Mouse (Mus musculus) bone marrow, adult 2 months (tissue): Measurements from ENCODE around the gene Dnajc25. TPM values are rescaled to one million over a fixed set of nuclear protein-coding genes. Genes with fewer than 3 reads are reported as not detected.

Experiments used
- H3K27ac ChIP-seq: fragments of 200-500 bp; 2 replicates; pipeline ENCODE4 v1.5.1; 2012; ENCODE audit warnings: low read depth, mild to moderate bottlenecking, control low read depth, inconsistent platforms, low read length; ENCODE audit not compliant: control insufficient read depth, poor library complexity, insufficient read depth
- H3K4me1 ChIP-seq: fragments of 200-500 bp; 2 replicates; pipeline ENCODE4 v1.6.1; 2011; ENCODE audit warnings: low read length; ENCODE audit not compliant: control insufficient read depth, insufficient read depth
- H3K4me3 ChIP-seq: fragments of 200-500 bp; replicated peaks from 2 replicates; pipeline ENCODE3; 2011; ENCODE audit warnings: mild to moderate bottlenecking, low read depth, low read length, control low read depth; ENCODE audit not compliant: control insufficient read depth
- CTCF ChIP-seq: fragments of 200-500 bp; IDR thresholded peaks from 2 replicates; pipeline ENCODE4 v1.5.1; 2011; ENCODE audit warnings: low read length, control low read depth; ENCODE audit not compliant: control insufficient read depth, insufficient read depth
- POLR2A ChIP-seq: fragments of 200-500 bp; IDR thresholded peaks from 2 replicates; pipeline ENCODE4 v1.6.1; 2011; ENCODE audit warnings: low read depth, mild to moderate bottlenecking, control low read depth, low read length, borderline replicate concordance; ENCODE audit not compliant: control insufficient read depth
- WGBS: fragments of 180-500 bp; shearing (Covaris S2); methylation state at CpG from one replicate; pipeline ENCODE4 v1.1.7; 2018; 5-methylcytosine and 5-hydroxymethylcytosine counted together
- polyA plus RNA-seq: library from polyadenylated mRNA; stranded (reverse); fragments of >200 nt; gene quantifications from 2 replicates; pipeline ENCODE4 v1.2.4, GENCODE M21; 2011; ENCODE audit warnings: low replicate concordance; ENCODE audit not compliant: missing spikeins, insufficient read depth, insufficient read length

The Dnajc25 gene
- polyA plus RNA-seq, 1 experiment, result 7.3 TPM

GRCm38 (mm10) chr4:58982806-58983205, 12.1 kb upstream of the Dnajc25 start:
- no peak for TF ChIP-seq CTCF
- TF ChIP-seq POLR2A, result no peak
- Histone ChIP-seq H3K4me3 (no peak overlapping the region), H3K4me1 (peaks cover 1% of the 10 kb centered on the region; the same call in 1 of the 2 replicates), H3K27ac (no peak overlapping the region)
- WGBS, result 84% methylated on average over 8 of the region's 8 CpGs

- H3K4me1 ChIP-seq, result peaks cover 3% of the 10 kb centered on the region
- TF ChIP-seq CTCF, result peak; percentile 79
- TF ChIP-seq POLR2A, result no peak
- WGBS, result 7% methylated on average over 7 of the region's 7 CpGs
Measured at GRCm38 (mm10) chr4:58985157-58985648, 9.7 kb upstream of the Dnajc25 start.

GRCm38 (mm10) chr4:58986540-58987190, 8.2 kb upstream of the Dnajc25 start, which contains the start of gene Ptgr1:
Gene Ptgr1, minus strand, starts transcription at chr4:58987119.
- 2% methylated on average over 28 of the region's 28 CpGs for WGBS
- Histone ChIP-seq H3K4me3 (peak within 1 kb of the TSS; percentile 86), H3K27ac (peak within 1 kb of the TSS; percentile 45; the same call in 1 of the 2 replicates), H3K4me1 (peaks cover 3% of the 10 kb centered on the region)
- no peak for TF ChIP-seq POLR2A
- peak; percentile 1; the same call in 1 of the 2 replicates for TF ChIP-seq CTCF

More at GRCm38 (mm10) chr4:58985157-58985648, 9.7 kb upstream of the Dnajc25 start:
- no peak overlapping the region for H3K27ac ChIP-seq
- H3K4me3 ChIP-seq, result no peak overlapping the region

- Histone ChIP-seq H3K27ac (no peak overlapping the region), H3K4me1 (peaks cover 3% of the 10 kb centered on the region), H3K4me3 (no peak overlapping the region)
- no peak for TF ChIP-seq CTCF
- no peak for TF ChIP-seq POLR2A
- WGBS, result 24% methylated on average over 7 of the region's 7 CpGs
Measured at GRCm38 (mm10) chr4:58989303-58989898, 5.5 kb upstream of the Dnajc25 start.

GRCm38 (mm10) chr4:58990609-58991434, 4.0 kb upstream of the Dnajc25 start:
- H3K4me1 ChIP-seq, result peaks cover 3% of the 10 kb centered on the region

GRCm38 (mm10) chr4:58992195-58992594, 2.7 kb upstream of the Dnajc25 start:
- TF ChIP-seq CTCF, result no peak
- TF ChIP-seq POLR2A, result no peak
- Histone ChIP-seq H3K4me3 (no peak overlapping the region), H3K27ac (no peak overlapping the region), H3K4me1 (peaks cover 1% of the 10 kb centered on the region)
- WGBS, result 69% methylated on average over 5 of the region's 5 CpGs

More at GRCm38 (mm10) chr4:58990609-58991434, 4.0 kb upstream of the Dnajc25 start:
- 65% methylated on average over 17 of the region's 17 CpGs for WGBS
- Histone ChIP-seq H3K4me3 (no peak overlapping the region), H3K27ac (no peak overlapping the region)
- TF ChIP-seq POLR2A, result no peak
- TF ChIP-seq CTCF, result no peak

GRCm38 (mm10) chr4:58995251-58995693, 410 bp downstream of the Dnajc25 start:
- Histone ChIP-seq H3K27ac (no peak overlapping the region), H3K4me1 (no peaks in the 10 kb centered on the region), H3K4me3 (no peak overlapping the region)
- 78% methylated on average over 8 of the region's 8 CpGs for WGBS
- TF ChIP-seq POLR2A, result no peak
- TF ChIP-seq CTCF, result no peak

GRCm38 (mm10) chr4:58997081-58997480, 2.2 kb downstream of the Dnajc25 start:
- Histone ChIP-seq H3K4me3 (no peak overlapping the region), H3K27ac (no peak overlapping the region), H3K4me1 (no peaks in the 10 kb centered on the region)
- TF ChIP-seq POLR2A, result no peak
- no peak for TF ChIP-seq CTCF
- WGBS, result 80% methylated on average over 5 of the region's 5 CpGs
